Mouse (Mus musculus) liver, embryonic 14.5 days (tissue): ENCODE measurements around the gene Pou2f2.

Experiments
- CTCF ChIP-seq: IDR thresholded peaks from 2 replicates; pipeline ENCODE4 v1.5.1; 2016; ENCODE audit warnings: antibody characterized with exemption, low read depth, control low read depth
- EP300 ChIP-seq: IDR thresholded peaks from 2 replicates; pipeline ENCODE4 v1.6.1; 2016; ENCODE audit warnings: antibody characterized with exemption, low read depth

DNA sequence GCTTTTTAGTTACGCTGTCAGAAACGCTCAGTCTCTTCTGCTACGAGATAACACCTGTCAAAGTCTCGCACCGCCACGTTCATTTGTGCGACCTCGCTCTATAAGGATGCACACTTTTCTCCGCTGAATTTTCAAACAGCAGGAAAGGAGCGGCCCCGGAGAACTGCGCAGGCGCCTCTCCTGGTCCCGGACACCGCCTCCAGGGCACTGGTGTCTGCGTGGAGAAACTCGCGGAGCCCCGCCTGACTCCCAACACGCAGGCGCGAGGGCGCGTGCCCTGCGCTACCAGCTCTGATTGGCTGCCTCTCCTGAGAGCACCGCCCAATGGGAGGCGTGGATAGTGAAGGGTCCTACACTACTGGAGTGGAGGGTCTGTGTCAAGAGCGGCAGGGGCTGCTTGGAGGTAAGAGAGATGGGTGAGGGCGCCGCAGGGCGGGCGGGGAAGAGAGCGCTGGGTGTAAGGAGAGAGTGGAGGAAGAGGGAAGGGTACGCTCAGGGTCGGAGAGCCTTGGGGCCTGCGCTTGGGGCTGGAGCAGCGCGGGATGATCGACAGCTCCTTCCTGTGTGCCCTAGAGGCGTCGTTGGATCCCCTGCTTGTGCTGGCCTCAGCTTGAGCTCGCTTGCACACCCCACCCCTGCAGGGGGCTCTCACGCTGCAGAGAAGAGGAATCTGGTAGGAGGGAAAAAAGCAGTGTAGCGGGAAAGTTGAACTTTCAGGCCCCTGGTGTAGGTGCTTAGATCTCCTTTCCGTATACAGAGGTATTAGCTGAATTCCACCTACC is 41.8 kb upstream of the Pou2f2 start, which contains the start of gene Zfp526:
- TF ChIP-seq CTCF (peak; percentile 48), EP300 (no peak)
